Mouse (Mus musculus) adipose tissue, adult 10 weeks (tissue): ENCODE data around the gene Olfr1242. TPM values are rescaled to one million over a fixed set of nuclear protein-coding genes. Genes with fewer than 3 reads are reported as not detected.

ENCODE experiments used
- polyA plus RNA-seq: library from polyadenylated mRNA; stranded (reverse); fragments of 350-450 nt; fragmentation: Illumina TruSeq; extraction: RNeasy Lipid Tissue Mini Kit (QIAGEN cat#74804); gene quantifications from one replicate; pipeline ENCODE4 v1.2.3, GENCODE M21; 2014; ENCODE audit warnings: low read depth, low replicate concordance

Gene Olfr1242
- polyA plus RNA-seq, result not detected

GRCm38 (mm10) chr2:89498235-89498634, at the start of gene Olfr1242:
Olfr1242 (minus strand) TSS chr2:89498335.

DNA sequence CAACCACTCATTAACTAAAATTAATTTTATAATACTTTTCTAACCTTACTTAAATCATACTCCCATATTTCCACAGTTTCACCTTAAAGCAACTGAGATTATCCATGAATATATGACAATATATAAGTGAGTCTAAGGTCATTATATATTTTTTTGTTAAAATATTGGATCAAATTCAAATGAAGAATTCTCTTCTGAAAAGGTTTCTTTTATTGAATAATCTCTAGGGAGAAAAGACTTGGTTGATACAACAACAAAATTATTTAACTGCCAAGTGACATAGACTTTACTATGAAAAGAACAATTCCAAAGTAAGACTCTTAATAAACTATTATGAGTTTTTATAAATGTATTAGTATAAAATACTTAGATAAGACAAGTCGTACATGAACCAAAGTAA, 33.3 kb upstream of the Olfr1242 start, which contains the start of gene Olfr1243:
Gene Olfr1243 (minus strand): TSS at position 101 of the 400 bp plus-strand sequence.

GRCm38 (mm10) chr2:89487026-89487425, 11.1 kb downstream of the Olfr1242 start, which contains the start of gene Olfr1241:
Olfr1241 (minus strand) TSS chr2:89487126.

DNA sequence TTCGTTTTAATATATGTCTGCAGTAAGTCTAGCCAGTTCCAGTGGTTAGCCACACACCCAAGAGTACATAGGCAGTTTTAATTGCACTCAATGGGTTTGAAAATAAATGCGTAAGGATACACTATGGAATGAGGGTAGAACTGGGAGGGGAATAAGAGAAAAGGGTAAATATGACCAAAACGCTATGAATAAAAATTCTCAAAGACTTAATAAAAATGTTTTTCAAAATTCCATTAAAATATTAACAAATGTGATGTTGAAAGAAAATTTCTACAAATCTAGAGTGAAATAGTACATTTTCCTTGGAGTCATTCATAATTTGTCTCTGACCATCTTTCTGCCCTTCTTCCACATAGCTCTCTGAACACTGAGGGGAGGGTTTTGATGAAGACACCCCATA, 55.2 kb downstream of the Olfr1242 start, which contains the start of gene Olfr1240:
Gene Olfr1240 (minus strand): TSS at position 101 of the 400 bp plus-strand sequence.

Other genes with a start within 250 kb of the Olfr1242 start
- gene Olfr1228, start 244.3 kb downstream of the Olfr1242 start, polyA plus RNA-seq, result not detected
- not detected for gene Olfr1229, start 210.3 kb downstream of the Olfr1242 start, polyA plus RNA-seq
- gene Olfr1230, start 201.1 kb downstream of the Olfr1242 start, polyA plus RNA-seq, result not detected
- gene Olfr1231, start 191.3 kb downstream of the Olfr1242 start, polyA plus RNA-seq, result not detected
- gene Olfr1232, start 168.7 kb downstream of the Olfr1242 start, polyA plus RNA-seq, result not detected
- gene Olfr1233, start 155.9 kb downstream of the Olfr1242 start, polyA plus RNA-seq, result not detected
- gene Olfr1234, start 133.5 kb downstream of the Olfr1242 start, polyA plus RNA-seq, result not detected
- not detected for gene Olfr1238, start 88.7 kb downstream of the Olfr1242 start, polyA plus RNA-seq
- gene Olfr1239, start 77.9 kb downstream of the Olfr1242 start, polyA plus RNA-seq, result not detected
- gene Olfr1240, start 55.3 kb downstream of the Olfr1242 start, polyA plus RNA-seq, result not detected
- not detected for gene Olfr1241, start 11.2 kb downstream of the Olfr1242 start, polyA plus RNA-seq
- gene Olfr1243, start 33.2 kb upstream of the Olfr1242 start, polyA plus RNA-seq, result not detected
- not detected for gene Olfr1245, start 80.1 kb upstream of the Olfr1242 start, polyA plus RNA-seq
- gene Olfr1246, start 94.8 kb upstream of the Olfr1242 start, polyA plus RNA-seq, result not detected
- gene Olfr1247, start 115.8 kb upstream of the Olfr1242 start, polyA plus RNA-seq, result not detected
- gene Olfr1248, start 119.9 kb upstream of the Olfr1242 start, polyA plus RNA-seq, result not detected
- gene Olfr1249, start 136.6 kb upstream of the Olfr1242 start, polyA plus RNA-seq, result not detected
- not detected for gene Olfr1250, start 163.1 kb upstream of the Olfr1242 start, polyA plus RNA-seq
- not detected for gene Olfr1251, start 173.6 kb upstream of the Olfr1242 start, polyA plus RNA-seq
- gene Olfr1252, start 226.7 kb upstream of the Olfr1242 start, polyA plus RNA-seq, result not detected